Mouse (Mus musculus) G1E-ER4 (cell line): ENCODE results near the gene Gm10401. TPM values are rescaled to one million over a fixed set of nuclear protein-coding genes. Genes with fewer than 3 reads are reported as not detected.

Source experiments
- GATA1 ChIP-seq: IDR thresholded peaks from one replicate; pipeline ENCODE4 v1.8.0; 2012; ENCODE audit warnings: low read length, inconsistent platforms
- polyA plus RNA-seq: library from polyadenylated mRNA; stranded (reverse); fragments of >175 nt; gene quantifications from 2 replicates; pipeline ENCODE4 v1.2.3, GENCODE M21; 2012

The Gm10401 gene
- polyA plus RNA-seq, 1 experiment = not detected

GRCm38 (mm10) chr5:115058584-115059297, 39.4 kb downstream of the Gm10401 start:
- peak; percentile 38 for TF ChIP-seq GATA1

- no peak for TF ChIP-seq GATA1
Observed at GRCm38 (mm10) chr5:115057153-115057552, 40.9 kb downstream of the Gm10401 start.

DNA sequence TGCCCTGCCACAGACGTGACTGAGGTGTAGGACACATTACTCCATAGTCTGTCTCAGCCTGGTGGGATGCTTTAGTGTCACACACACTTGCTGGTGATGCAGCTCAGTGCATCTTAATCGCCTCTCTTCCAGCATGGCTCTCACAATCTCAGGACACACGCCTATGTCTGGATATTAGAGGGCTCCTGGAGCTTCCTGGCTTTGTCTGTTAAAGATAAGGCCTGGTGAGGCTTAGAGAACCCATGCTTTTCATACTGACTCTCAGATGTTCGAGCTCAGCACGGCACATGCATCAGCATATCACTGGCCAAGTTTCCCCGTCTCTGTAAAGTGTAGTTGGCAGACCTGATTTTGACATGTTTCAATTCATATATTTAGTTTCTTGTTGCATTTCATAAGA, 42.7 kb downstream of the Gm10401 start:
- peak; percentile 69 for TF ChIP-seq GATA1

- no peak for TF ChIP-seq GATA1
Observed at GRCm38 (mm10) chr5:115053791-115054396, 44.2 kb downstream of the Gm10401 start.

GRCm38 (mm10) chr5:115052546-115052945, 45.5 kb downstream of the Gm10401 start:
- no peak for TF ChIP-seq GATA1

DNA sequence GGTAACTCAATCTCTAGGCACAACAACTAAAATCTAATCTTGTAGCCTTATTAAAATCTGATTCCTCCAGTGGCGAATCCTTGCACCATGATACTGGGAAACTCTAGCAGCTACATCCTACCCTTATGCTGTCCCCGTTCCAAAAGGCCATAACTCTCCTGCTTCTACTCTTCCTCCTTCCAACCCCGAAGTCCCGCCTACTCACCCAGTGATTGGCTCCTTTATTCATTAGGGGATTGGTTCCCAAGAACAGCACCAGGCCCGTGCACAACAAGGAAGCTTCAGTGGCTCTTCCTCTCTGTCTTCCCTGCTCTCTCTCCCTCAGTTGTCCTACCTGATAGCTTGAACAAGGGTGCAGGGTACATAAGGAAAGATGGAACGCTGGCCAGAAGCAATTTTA, 47.3 kb downstream of the Gm10401 start:
- TF ChIP-seq GATA1 = no peak

DNA sequence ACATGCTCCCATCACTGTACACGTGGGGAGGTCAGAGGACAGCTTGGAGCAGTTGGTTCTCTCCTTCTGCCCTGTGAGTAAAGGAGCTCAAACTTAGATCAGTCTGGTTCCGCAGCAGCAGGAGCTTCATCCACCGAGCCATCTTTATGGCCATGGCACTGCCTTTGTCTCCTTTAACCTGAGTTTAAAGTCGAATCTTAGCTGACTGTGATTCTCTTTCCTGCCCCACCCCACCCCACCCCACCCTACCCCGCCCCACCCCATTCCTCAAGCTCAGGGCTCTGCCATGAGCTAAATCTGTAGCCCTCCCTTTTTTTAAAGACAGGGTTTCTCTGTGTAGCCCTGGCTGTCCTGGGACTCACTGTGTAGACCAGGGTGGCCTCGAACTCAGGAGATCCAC, 48.4 kb downstream of the Gm10401 start:
- no peak for TF ChIP-seq GATA1

Other genes with a start within 250 kb of the Gm10401 start
- not detected in 2 replicates for gene 4930519G04Rik, start 244.6 kb downstream of the Gm10401 start, polyA plus RNA-seq
- not detected in 2 replicates for gene Gm9936, start 239.6 kb downstream of the Gm10401 start, polyA plus RNA-seq
- not detected in 2 replicates for gene Oasl2, start 201.4 kb downstream of the Gm10401 start, polyA plus RNA-seq
- 4.5 and 5.0 TPM in 2 replicates for gene Oasl1, start 175.1 kb downstream of the Gm10401 start, polyA plus RNA-seq
- 42.9 and 56.7 TPM in 2 replicates for gene 2210016L21Rik, start 156.1 kb downstream of the Gm10401 start, polyA plus RNA-seq
- gene Hnf1a, start 127.2 kb downstream of the Gm10401 start, polyA plus RNA-seq = 0.05 and 0.13 TPM in 2 replicates
- 27.2 and 31.9 TPM in 2 replicates for gene Sppl3, start 87.2 kb downstream of the Gm10401 start, polyA plus RNA-seq
- 67.5 and 69.2 TPM in 2 replicates for gene Acads, start 21.1 kb upstream of the Gm10401 start, polyA plus RNA-seq
- gene Unc119b, start 36.7 kb upstream of the Gm10401 start, polyA plus RNA-seq = 37.8 and 47.6 TPM in 2 replicates
- 61.4 and 64.0 TPM in 2 replicates for gene Mlec, start 59.9 kb upstream of the Gm10401 start, polyA plus RNA-seq
- gene Cabp1, start 96.1 kb upstream of the Gm10401 start, polyA plus RNA-seq = not detected in 2 replicates
- gene Pop5, start 137.5 kb upstream of the Gm10401 start, polyA plus RNA-seq = 24.1 and 32.1 TPM in 2 replicates
- 270 and 383 TPM in 2 replicates for gene Rnf10, start 174.6 kb upstream of the Gm10401 start, polyA plus RNA-seq
- 23.8 and 27.3 TPM in 2 replicates for gene Coq5, start 181.4 kb upstream of the Gm10401 start, polyA plus RNA-seq
- gene Dynll1, start 202.7 kb upstream of the Gm10401 start, polyA plus RNA-seq = 399 and 435 TPM in 2 replicates
- gene Srsf9, start 228.9 kb upstream of the Gm10401 start, polyA plus RNA-seq = 146 and 183 TPM in 2 replicates
- gene Gatc, start 242.9 kb upstream of the Gm10401 start, polyA plus RNA-seq = 16.0 and 21.8 TPM in 2 replicates
- 3.4 and 10.5 TPM in 2 replicates for gene Triap1, start 242.9 kb upstream of the Gm10401 start, polyA plus RNA-seq